Mouse (Mus musculus): ENCODE measurements at regions not wholly inside any gene's neighbourhood (a gene's known extent, or its start where the extent isn't known, plus 50 kb on each side); places are given as distances from the start of the nearest gene placed in this dataset.

- DNase-seq (ENCODE audit: low read depth in 3 of 3, low spot score in 3 of 3), result no peak
- H3K4me3 ChIP-seq (ENCODE audit: insufficient read depth in 1 of 2, low read depth in 2 of 2, low read length in 2 of 2), result no peak overlapping the region
- H3K4me1 ChIP-seq (replicated peaks; ENCODE audit: control insufficient read depth in 2 of 2, insufficient read depth in 2 of 2, low read length in 1 of 2), result peaks cover 0 to 8% of the 10 kb centered on the region in 2 experiments; a peak in 1 of 4 replicates
- no peak for TF ChIP-seq EP300 (IDR thresholded peaks at IDR 0.05; ENCODE audit: low read depth)
- no peak for TF ChIP-seq CTCF (IDR thresholded peaks at IDR 0.05; ENCODE audit: low read depth)
- H3K36me3 ChIP-seq (replicated peaks; ENCODE audit: control insufficient read depth, insufficient read depth, low read depth), result no peaks in the 10 kb centered on the region
- H3K9ac ChIP-seq (replicated peaks), result no peak overlapping the region
- no peak overlapping the region for H3K27ac ChIP-seq
- no peak overlapping the region for H3K4me2 ChIP-seq (ENCODE audit: low read depth)
- 78% methylated on average over 4 of the region's 4 CpGs for WGBS (ENCODE audit: insufficient replicate concordance)
- no peak for ATAC-seq (ENCODE audit: insufficient read depth)
- H3K9me3 ChIP-seq (ENCODE audit: control insufficient read depth, low read length), result no peaks in the 10 kb centered on the region
- H3K27me3 ChIP-seq (ENCODE audit: control insufficient read depth, insufficient read depth, low read length), result no peaks in the 10 kb centered on the region; the same call in 1 of the 2 replicates
Observed at GRCm38 (mm10) chr9:61827721-61828120, 86.6 kb downstream of the Rplp1 start.

GRCm38 (mm10) chr9:61827014-61827413 lies 87.3 kb downstream of the Rplp1 start:
- WGBS (ENCODE audit: insufficient replicate concordance), result 38% methylated on average over 2 of the region's 2 CpGs
- no peak overlapping the region for H3K27ac ChIP-seq
- no peaks in the 10 kb centered on the region for H3K36me3 ChIP-seq (replicated peaks; ENCODE audit: control insufficient read depth, insufficient read depth, low read depth)
- H3K9ac ChIP-seq (replicated peaks), result no peak overlapping the region
- H3K9me3 ChIP-seq (ENCODE audit: control insufficient read depth, low read length), result no peaks in the 10 kb centered on the region
- no peak overlapping the region for H3K4me3 ChIP-seq (ENCODE audit: insufficient read depth in 1 of 2, low read depth in 2 of 2, low read length in 2 of 2)
- no peaks in the 10 kb centered on the region; the same call in 1 of the 2 replicates for H3K27me3 ChIP-seq (ENCODE audit: control insufficient read depth, insufficient read depth, low read length)
- ATAC-seq (ENCODE audit: insufficient read depth) (no peak), DNase-seq (ENCODE audit: low read depth in 3 of 3, low spot score in 3 of 3) (no peak)
- H3K4me1 ChIP-seq (replicated peaks; ENCODE audit: control insufficient read depth in 2 of 2, insufficient read depth in 2 of 2, low read length in 1 of 2), result peaks cover 0 to 8% of the 10 kb centered on the region in 2 experiments; a peak in 1 of 4 replicates
- TF ChIP-seq CTCF (IDR thresholded peaks at IDR 0.05; ENCODE audit: low read depth) (no peak), EP300 (IDR thresholded peaks at IDR 0.05; ENCODE audit: low read depth) (no peak)
- H3K4me2 ChIP-seq (ENCODE audit: low read depth), result no peak overlapping the region

DNA sequence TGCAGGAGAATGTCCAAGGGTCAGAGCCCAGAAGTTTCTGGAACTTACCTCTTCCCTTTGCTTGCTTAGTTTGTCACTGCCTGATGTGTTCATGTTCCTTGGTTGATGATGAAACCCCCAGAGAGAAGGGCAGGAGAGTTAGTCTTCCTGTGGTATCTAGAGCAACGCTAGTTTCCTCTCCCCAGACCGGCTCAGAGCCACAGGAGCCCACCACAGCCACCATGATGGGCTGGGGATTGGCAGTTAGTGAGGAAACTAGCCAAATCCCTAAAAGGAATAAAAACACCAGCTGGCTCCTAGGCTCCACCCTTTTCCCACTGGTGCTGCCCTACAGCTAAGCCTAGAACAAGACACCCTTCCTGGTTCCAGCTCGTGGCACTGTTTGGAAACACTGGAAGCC lies 87.9 kb downstream of the Rplp1 start:
- peaks cover 0 to 8% of the 10 kb centered on the region in 2 experiments; a peak in 1 of 4 replicates for H3K4me1 ChIP-seq (replicated peaks; ENCODE audit: control insufficient read depth in 2 of 2, insufficient read depth in 2 of 2, low read length in 1 of 2)
- H3K36me3 ChIP-seq (replicated peaks; ENCODE audit: control insufficient read depth, insufficient read depth, low read depth), result no peaks in the 10 kb centered on the region
- H3K4me2 ChIP-seq (ENCODE audit: low read depth), result no peak overlapping the region
- H3K27ac ChIP-seq, result no peak overlapping the region
- H3K27me3 ChIP-seq (ENCODE audit: control insufficient read depth, insufficient read depth, low read length), result no peaks in the 10 kb centered on the region; the same call in 1 of the 2 replicates
- TF ChIP-seq EP300 (IDR thresholded peaks at IDR 0.05; ENCODE audit: low read depth) (no peak), CTCF (IDR thresholded peaks at IDR 0.05; ENCODE audit: low read depth) (no peak)
- no peak overlapping the region for H3K4me3 ChIP-seq (ENCODE audit: insufficient read depth in 1 of 2, low read depth in 2 of 2, low read length in 2 of 2)
- no peaks in the 10 kb centered on the region for H3K9me3 ChIP-seq (ENCODE audit: control insufficient read depth, low read length)
- no peak for ATAC-seq (ENCODE audit: insufficient read depth)
- WGBS (ENCODE audit: insufficient replicate concordance), result 23% methylated on average over 3 of the region's 3 CpGs
- H3K9ac ChIP-seq (replicated peaks), result no peak overlapping the region
- no peak for DNase-seq (ENCODE audit: low read depth in 3 of 3, low spot score in 3 of 3)

- Histone ChIP-seq H3K4me2 (ENCODE audit: low read depth) (no peak overlapping the region), H3K27me3 (ENCODE audit: control insufficient read depth, insufficient read depth, low read length) (no peaks in the 10 kb centered on the region), H3K4me3 (ENCODE audit: insufficient read depth in 1 of 2, low read depth in 2 of 2, low read length in 2 of 2) (no peak overlapping the region), H3K4me1 (replicated peaks; ENCODE audit: control insufficient read depth in 2 of 2, insufficient read depth in 2 of 2, low read length in 1 of 2) (peaks cover 0 to 8% of the 10 kb centered on the region in 2 experiments; a peak in 1 of 4 replicates), H3K9ac (replicated peaks) (no peak overlapping the region), H3K36me3 (replicated peaks; ENCODE audit: control insufficient read depth, insufficient read depth, low read depth) (no peaks in the 10 kb centered on the region), H3K27ac (no peak overlapping the region), H3K9me3 (ENCODE audit: control insufficient read depth, low read length) (no peaks in the 10 kb centered on the region)
- DNase-seq (ENCODE audit: low read depth in 3 of 3, low spot score in 3 of 3) (no peak), ATAC-seq (ENCODE audit: insufficient read depth) (no peak)
- 46% methylated on average over 2 of the region's 2 CpGs for WGBS (ENCODE audit: insufficient replicate concordance)
- TF ChIP-seq EP300 (IDR thresholded peaks at IDR 0.05; ENCODE audit: low read depth) (no peak), CTCF (IDR thresholded peaks at IDR 0.05; ENCODE audit: low read depth) (no peak)
Observed at GRCm38 (mm10) chr9:61825804-61826203, 88.5 kb downstream of the Rplp1 start.

GRCm38 (mm10) chr9:61819836-61820235 lies 94.5 kb downstream of the Rplp1 start:
- no peak for ATAC-seq (ENCODE audit: insufficient read depth)
- no peaks in the 10 kb centered on the region for H3K36me3 ChIP-seq (replicated peaks; ENCODE audit: control insufficient read depth, insufficient read depth, low read depth)
- H3K4me2 ChIP-seq (ENCODE audit: low read depth), result no peak overlapping the region
- TF ChIP-seq CTCF (IDR thresholded peaks at IDR 0.05; ENCODE audit: low read depth) (no peak), EP300 (IDR thresholded peaks at IDR 0.05; ENCODE audit: low read depth) (no peak)
- DNase-seq (ENCODE audit: low read depth in 3 of 3, low spot score in 3 of 3), result no peak
- no peak overlapping the region for H3K9ac ChIP-seq (replicated peaks)
- H3K9me3 ChIP-seq (ENCODE audit: control insufficient read depth, low read length), result no peaks in the 10 kb centered on the region
- H3K27ac ChIP-seq, result no peak overlapping the region
- 0 out of 4 replicates have a peak, but pooled peaks cover 0 to 2% of the 10 kb centered on the region in 2 experiments for H3K4me1 ChIP-seq (replicated peaks; ENCODE audit: control insufficient read depth in 2 of 2, insufficient read depth in 2 of 2, low read length in 1 of 2)
- no peaks in the 10 kb centered on the region for H3K27me3 ChIP-seq (ENCODE audit: control insufficient read depth, insufficient read depth, low read length)
- H3K4me3 ChIP-seq (ENCODE audit: insufficient read depth in 1 of 2, low read depth in 2 of 2, low read length in 2 of 2), result no peak overlapping the region
- 40% methylated on average over 1 of the region's 1 CpGs for WGBS (ENCODE audit: insufficient replicate concordance)
